20 mouse cellular contexts compared by ENCODE assay signal in genomic region chr9:61815995-61816394, GRCm38 (mm10).
DNase-seq lines count a peak whose midpoint lies in the region; ATAC-seq and TF ChIP-seq lines count a peak whose summit lies in the region.
"Had no signal": no experiment of that assay in that cellular context is flagged by ENCODE, and none has a peak within 500 bp of the region (broad histone marks: within the 10 kb centered on the region; RNA-seq: fewer than 3 reads in every experiment).

No protein-coding gene starts in this region.

- no peak overlapping the region for H3K27ac ChIP-seq in liver, embryonic 14.5 days
- no peak overlapping the region for H3K27ac ChIP-seq in liver, embryonic 12.5 days
- no peak overlapping the region for H3K27ac ChIP-seq in intestine, postnatal 0 days (ENCODE audit: low read depth, low read length)
- H3K27ac ChIP-seq: embryonic facial prominence, embryonic 15.5 days; heart, embryonic 15.5 days; kidney, embryonic 15.5 days; liver, embryonic 13.5 days; macrophage; midbrain, embryonic 12.5 days; neural tube, embryonic 13.5 days; stomach, embryonic 15.5 days had no signal

- H3K36me3 ChIP-seq in liver, embryonic 14.5 days (replicated peaks; ENCODE audit: control insufficient read depth, insufficient read depth, low read depth), result no peaks in the 10 kb centered on the region
- no peaks in the 10 kb centered on the region for H3K36me3 ChIP-seq in liver, embryonic 12.5 days
- H3K36me3 ChIP-seq in intestine, postnatal 0 days (ENCODE audit: control insufficient read depth, insufficient read depth), result no peaks in the 10 kb centered on the region
- H3K36me3 ChIP-seq: embryonic facial prominence, embryonic 15.5 days; heart, embryonic 15.5 days; kidney, embryonic 15.5 days; liver, embryonic 13.5 days; midbrain, embryonic 12.5 days; neural tube, embryonic 13.5 days; stomach, embryonic 15.5 days had no signal

- H3K27me3 ChIP-seq in liver, embryonic 14.5 days (ENCODE audit: control insufficient read depth, insufficient read depth, low read length), result no peaks in the 10 kb centered on the region
- H3K27me3 ChIP-seq in liver, embryonic 12.5 days (replicated peaks), result peaks cover 3% of the 10 kb centered on the region; the same call in 1 of the 2 replicates
- H3K27me3 ChIP-seq in intestine, postnatal 0 days (replicated peaks; ENCODE audit: control insufficient read depth, insufficient read depth, low read length), result no peaks in the 10 kb centered on the region
- H3K27me3 ChIP-seq: embryonic facial prominence, embryonic 15.5 days; liver, embryonic 13.5 days; neural tube, embryonic 13.5 days; stomach, embryonic 15.5 days had no signal

- H3K9ac ChIP-seq in liver, embryonic 14.5 days (replicated peaks), result no peak overlapping the region
- no peak overlapping the region for H3K9ac ChIP-seq in liver, embryonic 12.5 days
- H3K9ac ChIP-seq in intestine, postnatal 0 days (ENCODE audit: low read depth, low read length), result no peak overlapping the region
- H3K9ac ChIP-seq: embryonic facial prominence, embryonic 15.5 days; heart, embryonic 15.5 days; kidney, embryonic 15.5 days; liver, embryonic 13.5 days; midbrain, embryonic 12.5 days; neural tube, embryonic 13.5 days; stomach, embryonic 15.5 days had no signal

- H3K4me3 ChIP-seq in liver, embryonic 14.5 days (ENCODE audit: insufficient read depth in 1 of 2, low read depth in 2 of 2, low read length in 2 of 2), result no peak overlapping the region
- H3K4me3 ChIP-seq in liver, embryonic 12.5 days, result no peak overlapping the region
- no peak overlapping the region for H3K4me3 ChIP-seq in intestine, postnatal 0 days (ENCODE audit: low read depth, low read length)
- H3K4me3 ChIP-seq: embryonic facial prominence, embryonic 15.5 days; heart, embryonic 15.5 days; kidney, embryonic 15.5 days; liver, embryonic 13.5 days; midbrain, embryonic 12.5 days; neural tube, embryonic 13.5 days; stomach, embryonic 15.5 days had no signal

- TF ChIP-seq EP300 in liver, embryonic 14.5 days (IDR thresholded peaks at IDR 0.05; ENCODE audit: low read depth), result no peak

- peaks cover 0 to 7% of the 10 kb centered on the region in 2 experiments; a peak in 2 of 4 replicates for H3K4me1 ChIP-seq in liver, embryonic 14.5 days (replicated peaks; ENCODE audit: control insufficient read depth in 2 of 2, insufficient read depth in 2 of 2, low read length in 1 of 2)
- no peaks in the 10 kb centered on the region for H3K4me1 ChIP-seq in liver, embryonic 12.5 days
- peaks cover 24% of the 10 kb centered on the region for H3K4me1 ChIP-seq in intestine, postnatal 0 days (replicated peaks; ENCODE audit: control insufficient read depth, insufficient read depth, low read length)
- H3K4me1 ChIP-seq: heart, embryonic 15.5 days; neural tube, embryonic 13.5 days had no signal

- TF ChIP-seq CTCF in liver, embryonic 14.5 days (IDR thresholded peaks at IDR 0.05; ENCODE audit: low read depth), result 0 out of 2 replicates have a peak, but pooled peaks have one; percentile 22
- TF ChIP-seq CTCF in intestine, postnatal 0 days (IDR thresholded peaks at IDR 0.05; ENCODE audit: low read depth), result peak; percentile 31

- H3K9me3 ChIP-seq in liver, embryonic 14.5 days (ENCODE audit: control insufficient read depth, low read length), result no peaks in the 10 kb centered on the region
- no peaks in the 10 kb centered on the region for H3K9me3 ChIP-seq in liver, embryonic 12.5 days (replicated peaks)
- H3K9me3 ChIP-seq in intestine, postnatal 0 days (ENCODE audit: control insufficient read depth), result no peaks in the 10 kb centered on the region
- H3K9me3 ChIP-seq: embryonic facial prominence, embryonic 15.5 days; heart, embryonic 15.5 days; kidney, embryonic 15.5 days; liver, embryonic 13.5 days; midbrain, embryonic 12.5 days; neural tube, embryonic 13.5 days; stomach, embryonic 15.5 days had no signal

- no peak overlapping the region for H3K4me2 ChIP-seq in liver, embryonic 14.5 days (ENCODE audit: low read depth)
- no peak overlapping the region for H3K4me2 ChIP-seq in liver, embryonic 12.5 days
- H3K4me2 ChIP-seq in intestine, postnatal 0 days (replicated peaks; ENCODE audit: low read depth), result no peak overlapping the region
- H3K4me2 ChIP-seq: embryonic facial prominence, embryonic 15.5 days; heart, embryonic 15.5 days; kidney, embryonic 15.5 days; liver, embryonic 13.5 days; midbrain, embryonic 12.5 days; neural tube, embryonic 13.5 days; stomach, embryonic 15.5 days had no signal

- 44% methylated on average over 10 of the region's 10 CpGs for WGBS in liver, embryonic 14.5 days (ENCODE audit: insufficient replicate concordance)
- WGBS in liver, embryonic 12.5 days (ENCODE audit: insufficient replicate concordance), result 48% methylated on average over 10 of the region's 10 CpGs
- WGBS in intestine, postnatal 0 days, result 36% methylated on average over 10 of the region's 10 CpGs

- DNase-seq in liver, embryonic 14.5 days (ENCODE audit: low read depth in 3 of 3, low spot score in 3 of 3), result no peak
- peak; percentile 75 for DNase-seq in embryo, embryonic 9.5 days (ENCODE audit: extremely low spot score)
- peak; percentile 51 for DNase-seq in yolk sac, embryonic 10.5 days (ENCODE audit: low spot score)
- DNase-seq in adrenal gland, adult 2 months, result no peak
- DNase-seq in frontal cortex, postnatal 10 days (ENCODE audit: low spot score in 2 of 2), result no peak
- DNase-seq: cerebellum, adult 2 months; gastrocnemius, postnatal 25 days; liver, embryonic 13.5 days; right cerebral cortex, postnatal 25 days; thymus, adult 2 months had no signal

- no peak for ATAC-seq in liver, embryonic 14.5 days (ENCODE audit: insufficient read depth)
- no peak for ATAC-seq in liver, embryonic 12.5 days
- no peak for ATAC-seq in intestine, postnatal 0 days
- ATAC-seq: inflammation-experienced regulatory T-cells, adult 6 months had no signal

Comparison
In these comparisons a context has a peak if more than half of its experiments do, and no peak if none do; other contexts are left out.
1. DNase-seq: peak in embryo, embryonic 9.5 days (single experiment) and yolk sac, embryonic 10.5 days (single experiment); none in liver, embryonic 14.5 days (0 of 3), adrenal gland, adult 2 months (single experiment) and frontal cortex, postnatal 10 days (0 of 2).